Mouse (Mus musculus) heart, embryonic 14.5 days (tissue): ENCODE measurements around the gene Arhgef3. TPM values are rescaled to one million over a fixed set of nuclear protein-coding genes. Genes with fewer than 3 reads are reported as not detected.

Experiments
- ATAC-seq: fragments of 200-750 bp; cut with Nextera tagmentation; 2 replicates; pipeline ENCODE4 v1.8.0; 2017; ENCODE audit warnings: low read depth, moderate TSS enrichment; ENCODE audit not compliant: insufficient number of reproducible peaks, insufficient read depth, low FRiP score
- H3K27ac ChIP-seq, 2 experiments: fragments of 200-500 bp in 1 of 2; fragments of 300-500 bp in 1 of 2; sonication (generic) in 1 of 2; replicated peaks in 1 of 2; 2 replicates each; pipeline ENCODE4 v1.5.1; 2012 to 2014; ENCODE audit warnings: low read depth in 2 of 2, low read length in 2 of 2, control low read depth in 1 of 2, mild to moderate bottlenecking in 1 of 2, mixed read lengths in 1 of 2; ENCODE audit not compliant: control insufficient read depth in 1 of 2, insufficient read depth in 1 of 2
- H3K27me3 ChIP-seq: fragments of 300-500 bp; sonication (generic); 2 replicates; pipeline ENCODE4 v1.6.1; 2014; ENCODE audit warnings: mild to moderate bottlenecking, low read length, control low read depth; ENCODE audit not compliant: control insufficient read depth, insufficient read depth
- H3K36me3 ChIP-seq: fragments of 300-500 bp; sonication (generic); 2 replicates; pipeline ENCODE4 v1.6.1; 2014; ENCODE audit warnings: mild to moderate bottlenecking, control low read depth, low read length, mixed read lengths; ENCODE audit not compliant: control insufficient read depth, insufficient read depth
- H3K4me1 ChIP-seq, 2 experiments: fragments of 200-500 bp in 1 of 2; fragments of 300-500 bp in 1 of 2; sonication (generic) in 1 of 2; 2 replicates each; pipeline ENCODE4 v1.6.1; 2012 to 2014; ENCODE audit warnings: low read length in 2 of 2, control low read depth in 1 of 2, mixed read lengths in 1 of 2; ENCODE audit not compliant: control insufficient read depth in 2 of 2, insufficient read depth in 2 of 2
- H3K4me2 ChIP-seq: fragments of 300-500 bp; sonication (generic); 2 replicates; pipeline ENCODE4 v1.6.1; 2014; ENCODE audit warnings: mild to moderate bottlenecking, low read length
- H3K4me3 ChIP-seq, 2 experiments: fragments of 200-500 bp in 1 of 2; fragments of 300-500 bp in 1 of 2; sonication (generic) in 1 of 2; 2 replicates each; pipeline ENCODE4 v1.5.1; 2012 to 2014; ENCODE audit warnings: low read length in 2 of 2, mild to moderate bottlenecking in 2 of 2, control low read depth in 1 of 2, low read depth in 1 of 2, moderate library complexity in 1 of 2; ENCODE audit not compliant: control insufficient read depth in 1 of 2, insufficient read depth in 1 of 2
- H3K9ac ChIP-seq: fragments of 300-500 bp; sonication (generic); 2 replicates; pipeline ENCODE4 v1.6.1; 2014; ENCODE audit warnings: mild to moderate bottlenecking, low read length
- H3K9me3 ChIP-seq: fragments of 300-500 bp; sonication (generic); 2 replicates; pipeline ENCODE4 v1.6.1; 2016; ENCODE audit warnings: low read length, control low read depth; ENCODE audit not compliant: control insufficient read depth
- WGBS: fragments of 180-500 bp; shearing (Covaris S2); extraction: QIAGEN DNeasy Blood & Tissue Kit; methylation state at CpG from one replicate; pipeline ENCODE4 v1.1.7; 2014; 5-methylcytosine and 5-hydroxymethylcytosine counted together
- polyA plus RNA-seq: library from polyadenylated mRNA; unstranded; fragments of >200 nt; fragmentation: Nextera tagmentation; extraction: Ambion mirVana; gene quantifications from 2 replicates; pipeline ENCODE4 v1.2.1, GENCODE M21; 2014

The Arhgef3 gene
- polyA plus RNA-seq, 1 experiment from 2014 or later: 15.4 TPM

DNA sequence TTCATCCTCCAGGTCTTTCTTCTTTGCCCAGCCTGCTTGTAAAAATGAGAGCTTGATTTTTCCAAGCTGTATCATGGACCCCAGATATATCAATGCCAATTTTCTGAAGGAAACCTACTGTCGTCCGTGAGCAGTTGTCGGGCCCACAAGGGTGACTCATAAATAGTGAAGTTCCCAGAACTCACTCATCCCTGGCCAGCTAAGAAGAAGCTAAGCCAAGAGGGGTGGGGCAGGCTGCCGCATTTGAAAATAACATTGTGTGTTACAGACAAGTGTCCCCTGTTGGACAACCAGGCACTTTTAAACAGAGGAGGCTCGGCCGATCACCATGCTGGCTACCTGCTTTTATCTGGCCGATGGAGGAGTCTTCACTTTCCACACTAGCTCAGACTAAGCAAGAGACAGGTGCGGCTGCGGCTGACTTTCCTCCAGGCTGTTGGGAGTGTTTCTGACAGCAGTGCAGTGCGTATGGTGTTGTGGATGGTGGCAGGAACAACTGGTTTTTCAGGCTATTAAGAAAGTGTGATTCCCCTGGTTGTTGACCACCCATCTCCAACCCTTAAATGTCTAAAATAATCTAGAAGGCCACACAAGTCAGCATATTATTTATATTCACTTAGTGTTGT is 58.6 kb downstream of the Arhgef3 start:
- Histone ChIP-seq H3K4me2 (no peak overlapping the region), H3K4me1 (peaks cover 23 to 36% of the 10 kb centered on the region in 2 experiments), H3K4me3 (no peak overlapping the region), H3K27ac (no peak overlapping the region), H3K9ac (no peak overlapping the region), H3K36me3 (no peaks in the 10 kb centered on the region), H3K9me3 (no peaks in the 10 kb centered on the region), H3K27me3 (no peaks in the 10 kb centered on the region)
- 75% methylated on average over 10 of the region's 10 CpGs for WGBS
- ATAC-seq: no peak

DNA sequence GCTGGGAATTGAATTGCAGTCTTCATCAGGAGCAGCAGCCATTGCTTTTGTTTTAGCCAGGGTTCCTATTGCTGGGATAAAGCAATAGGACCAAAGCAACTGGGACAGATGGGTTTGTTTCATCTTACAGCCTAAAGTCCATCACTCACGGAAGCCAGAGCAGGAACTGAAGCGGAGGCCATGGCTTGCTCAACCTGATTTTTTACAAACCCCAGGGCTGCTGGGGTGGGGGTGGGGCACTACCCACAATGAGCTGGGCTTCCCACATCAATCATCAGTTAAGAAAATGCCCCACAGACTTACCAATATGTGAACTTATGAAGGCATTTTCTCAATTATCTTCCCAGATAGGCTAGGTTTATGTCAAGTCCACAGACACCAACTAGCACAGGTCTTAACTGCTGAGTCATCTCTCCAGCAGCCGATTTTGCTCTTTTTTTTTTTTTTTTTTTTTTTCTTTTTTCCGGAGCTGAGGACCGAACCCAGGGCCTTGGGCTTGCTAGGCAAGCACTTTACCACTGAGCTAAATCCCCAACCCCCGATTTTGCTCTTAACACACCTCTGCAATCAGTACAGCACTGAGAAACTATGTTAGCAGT is 59.6 kb downstream of the Arhgef3 start:
- Histone ChIP-seq H3K4me1 (peaks cover 24 to 35% of the 10 kb centered on the region in 2 experiments), H3K9ac (no peak overlapping the region), H3K4me2 (no peak overlapping the region), H3K4me3 (no peak overlapping the region), H3K27me3 (no peaks in the 10 kb centered on the region), H3K9me3 (no peaks in the 10 kb centered on the region), H3K36me3 (no peaks in the 10 kb centered on the region), H3K27ac (no peak overlapping the region)
- 68% methylated on average over 6 of the region's 6 CpGs for WGBS
- ATAC-seq: no peak

DNA sequence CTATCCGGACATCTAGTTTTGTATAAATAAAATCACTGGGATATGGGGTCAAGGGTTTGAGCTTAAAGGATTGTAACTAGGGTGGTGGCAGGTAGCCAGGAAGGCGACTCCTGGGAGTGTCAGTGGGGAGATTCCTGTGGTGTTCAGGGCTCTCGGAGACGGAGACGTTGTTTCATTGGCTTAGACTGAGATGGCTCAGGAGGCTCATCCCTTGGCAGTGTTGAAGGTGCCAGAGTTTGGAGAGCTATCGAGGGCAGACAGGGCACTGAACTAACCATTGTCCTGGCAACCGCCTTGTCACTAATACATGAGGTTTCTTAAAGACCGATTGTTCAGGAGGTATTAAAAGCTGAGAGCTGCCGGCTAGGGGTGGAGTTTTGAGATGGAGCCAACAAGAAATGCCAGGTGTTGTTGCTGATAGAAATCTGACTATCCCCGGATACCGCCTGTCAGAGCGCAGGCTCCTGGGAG is 60.2 kb downstream of the Arhgef3 start:
- WGBS: 75% methylated on average over 12 of the region's 12 CpGs

DNA sequence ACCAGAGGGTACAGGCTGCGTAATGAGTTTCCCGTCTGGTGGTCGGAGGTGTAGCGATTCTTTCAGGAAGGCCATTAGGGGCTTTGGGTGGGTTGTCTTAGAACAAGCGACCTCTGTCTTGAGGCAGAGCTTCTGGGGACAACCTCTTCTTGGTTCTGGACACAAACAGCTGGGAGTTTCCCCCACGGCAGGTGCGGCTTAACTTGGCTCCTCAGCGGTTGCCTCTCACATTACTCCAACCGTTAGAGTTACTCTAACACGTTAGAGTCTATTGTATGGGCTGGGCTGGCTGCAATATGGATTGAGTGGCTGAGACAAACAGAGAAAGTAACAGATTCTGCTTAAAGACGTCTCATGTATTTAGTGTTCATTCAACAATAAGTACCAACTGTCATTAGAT is 60.6 kb downstream of the Arhgef3 start:
- Histone ChIP-seq H3K9me3 (no peaks in the 10 kb centered on the region), H3K4me3 (no peak overlapping the region), H3K4me1 (peaks cover 24 to 34% of the 10 kb centered on the region in 2 experiments), H3K36me3 (no peaks in the 10 kb centered on the region), H3K27me3 (no peaks in the 10 kb centered on the region), H3K9ac (no peak overlapping the region), H3K27ac (no peak overlapping the region), H3K4me2 (no peak overlapping the region)
- WGBS: 81% methylated on average over 11 of the region's 11 CpGs
- ATAC-seq: no peak

More for the DNA sequence above, 60.2 kb downstream of the Arhgef3 start:
- Histone ChIP-seq H3K9ac (no peak overlapping the region), H3K4me2 (no peak overlapping the region), H3K36me3 (no peaks in the 10 kb centered on the region), H3K27ac (no peak overlapping the region), H3K4me3 (no peak overlapping the region), H3K9me3 (no peaks in the 10 kb centered on the region), H3K4me1 (peaks cover 24 to 35% of the 10 kb centered on the region in 2 experiments), H3K27me3 (no peaks in the 10 kb centered on the region)
- no peak for ATAC-seq

DNA sequence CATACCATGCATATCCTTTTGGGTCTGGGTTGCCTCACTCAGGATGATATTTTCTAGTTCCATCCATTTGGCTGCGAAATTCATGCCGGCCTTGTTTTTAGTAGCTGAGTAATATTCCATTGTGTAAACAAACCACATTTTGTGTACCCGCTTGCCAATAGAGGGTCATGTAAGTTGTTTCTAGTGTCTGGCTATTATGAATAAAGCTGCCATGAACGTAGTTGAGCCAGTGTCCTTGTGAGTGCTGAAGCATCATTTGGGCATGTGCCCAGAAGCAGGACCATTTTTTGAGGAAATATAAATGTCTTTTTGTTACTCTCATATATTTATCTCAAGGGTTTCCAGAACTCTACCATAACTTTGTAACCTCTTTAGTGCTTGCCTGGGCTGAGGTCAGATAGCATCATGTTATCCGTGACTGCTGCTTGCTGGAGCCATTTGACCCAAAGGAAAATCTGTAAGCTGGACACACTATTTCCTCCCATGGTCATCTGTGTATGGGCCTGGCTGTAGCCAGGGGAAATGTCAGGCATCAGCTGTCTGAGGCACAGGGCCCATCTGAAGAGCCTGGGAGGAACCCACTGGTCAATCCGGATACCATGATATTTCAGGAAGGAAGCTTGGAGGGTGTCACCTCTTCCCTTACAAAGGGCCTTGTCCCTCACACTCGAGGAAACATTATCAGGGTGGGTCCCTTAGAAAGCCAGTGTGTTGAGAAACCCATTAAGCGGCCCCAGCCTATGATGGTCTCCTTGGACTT is 63.3 kb downstream of the Arhgef3 start:
- ATAC-seq: no peak
- Histone ChIP-seq H3K4me1 (peaks cover 20 to 32% of the 10 kb centered on the region in 2 experiments), H3K36me3 (no peaks in the 10 kb centered on the region), H3K9ac (no peak overlapping the region), H3K27ac (peak overlapping the region in 1 of 2 experiments; percentile 43; a peak in 1 of 4 replicates), H3K27me3 (no peaks in the 10 kb centered on the region), H3K4me3 (no peak overlapping the region), H3K4me2 (no peak overlapping the region), H3K9me3 (no peaks in the 10 kb centered on the region)
- 79% methylated on average over 8 of the region's 8 CpGs for WGBS

DNA sequence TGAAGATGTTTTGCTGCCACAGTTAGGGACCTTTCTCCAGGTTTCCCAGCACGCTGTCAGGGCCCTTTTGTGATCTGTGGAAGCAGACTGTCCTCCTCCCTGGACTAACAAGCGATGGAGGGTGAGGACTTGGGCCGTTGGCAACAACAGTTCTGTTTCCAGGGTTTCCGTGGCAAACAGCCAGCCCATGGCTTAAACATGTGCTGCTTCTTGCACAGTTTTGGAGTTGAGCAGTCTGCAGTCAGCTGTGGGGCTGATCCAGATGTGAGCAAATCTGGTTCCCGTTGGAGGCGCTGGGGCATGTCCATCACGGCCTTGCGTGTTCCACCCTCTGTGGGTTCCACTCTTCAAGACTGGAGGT is 63.8 kb downstream of the Arhgef3 start:
- H3K4me1 ChIP-seq: peaks cover 19 to 32% of the 10 kb centered on the region in 2 experiments
- H3K4me2 ChIP-seq: no peak overlapping the region
- H3K4me3 ChIP-seq: no peak overlapping the region
- WGBS: 54% methylated on average over 8 of the region's 8 CpGs
- no peaks in the 10 kb centered on the region for H3K9me3 ChIP-seq
- no peak overlapping the region for H3K9ac ChIP-seq
- H3K27ac ChIP-seq: peak overlapping the region in 1 of 2 experiments; percentile 43; a peak in 1 of 4 replicates
- H3K36me3 ChIP-seq: no peaks in the 10 kb centered on the region
- no peak for ATAC-seq
- no peaks in the 10 kb centered on the region for H3K27me3 ChIP-seq

DNA sequence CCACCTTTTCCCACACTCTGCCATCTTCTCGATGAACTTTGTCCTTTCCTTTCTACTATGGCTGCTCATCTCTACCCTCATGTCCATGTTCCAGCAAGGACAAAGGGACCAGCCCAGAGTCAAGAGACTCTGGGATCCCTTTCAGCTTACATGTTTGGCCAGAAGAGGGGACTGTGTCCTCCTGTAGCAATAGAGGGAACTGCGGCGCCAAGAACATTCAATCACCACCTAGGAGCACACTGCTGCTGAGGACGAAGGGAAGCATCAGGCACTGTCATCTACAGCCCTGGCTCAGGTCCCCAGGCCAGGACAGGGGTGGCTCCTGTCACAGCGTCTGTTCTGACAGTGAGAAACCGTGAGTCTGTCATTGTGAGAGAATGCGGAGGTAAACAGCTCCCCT is 65.1 kb downstream of the Arhgef3 start:
- WGBS: 77% methylated on average over 7 of the region's 7 CpGs
- H3K36me3 ChIP-seq: no peaks in the 10 kb centered on the region
- no peaks in the 10 kb centered on the region for H3K9me3 ChIP-seq
- no peak overlapping the region for H3K9ac ChIP-seq
- no peak overlapping the region for H3K27ac ChIP-seq
- no peak overlapping the region for H3K4me2 ChIP-seq
- H3K4me1 ChIP-seq: peaks cover 19 to 35% of the 10 kb centered on the region in 2 experiments
- ATAC-seq: no peak
- H3K27me3 ChIP-seq: no peaks in the 10 kb centered on the region
- no peak overlapping the region for H3K4me3 ChIP-seq
